Mouse (Mus musculus) liver, embryonic 14.5 days (tissue): ENCODE data around the gene Ajap1.

Source experiments
- CTCF ChIP-seq: IDR thresholded peaks from 2 replicates; pipeline ENCODE4 v1.5.1; 2016; ENCODE audit warnings: antibody characterized with exemption, low read depth, control low read depth
- EP300 ChIP-seq: IDR thresholded peaks from 2 replicates; pipeline ENCODE4 v1.6.1; 2016; ENCODE audit warnings: antibody characterized with exemption, low read depth

GRCm38 (mm10) chr4:153482459-153483338 lies at the start of gene Ajap1:
- no peak for TF ChIP-seq CTCF
- no peak for TF ChIP-seq EP300
